Mouse (Mus musculus): Measurements from ENCODE around the gene Trim2.

Gene Trim2

GRCm38 (mm10) chr3:84252776-84253654, 53.7 kb downstream of the Trim2 start:
- DNase-seq, result no peak

- DNase-seq, result no peak
Measured at GRCm38 (mm10) chr3:84251721-84252120, 55.0 kb downstream of the Trim2 start.

- no peak for DNase-seq
Measured at GRCm38 (mm10) chr3:84250275-84250674, 56.4 kb downstream of the Trim2 start.

DNA sequence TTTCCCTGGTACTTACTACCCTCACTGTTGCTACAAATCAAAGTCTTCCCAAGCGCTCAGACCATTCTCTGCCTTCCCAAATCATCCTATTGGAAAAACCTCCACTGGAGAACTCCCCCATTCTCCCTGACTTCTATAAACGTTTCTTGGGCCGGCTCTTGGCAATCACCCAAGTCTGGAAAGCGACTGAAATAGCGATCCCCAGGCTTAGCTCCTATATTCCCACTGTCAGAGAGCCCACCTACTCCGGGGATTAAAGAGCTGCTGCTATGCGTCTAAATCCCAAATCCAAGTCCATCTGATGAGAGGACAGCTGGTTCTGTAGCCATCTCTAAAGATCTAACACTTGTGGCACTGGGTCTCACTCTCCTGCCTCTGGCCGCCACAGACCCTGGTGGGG, 58.9 kb downstream of the Trim2 start:
- DNase-seq, result no peak

DNA sequence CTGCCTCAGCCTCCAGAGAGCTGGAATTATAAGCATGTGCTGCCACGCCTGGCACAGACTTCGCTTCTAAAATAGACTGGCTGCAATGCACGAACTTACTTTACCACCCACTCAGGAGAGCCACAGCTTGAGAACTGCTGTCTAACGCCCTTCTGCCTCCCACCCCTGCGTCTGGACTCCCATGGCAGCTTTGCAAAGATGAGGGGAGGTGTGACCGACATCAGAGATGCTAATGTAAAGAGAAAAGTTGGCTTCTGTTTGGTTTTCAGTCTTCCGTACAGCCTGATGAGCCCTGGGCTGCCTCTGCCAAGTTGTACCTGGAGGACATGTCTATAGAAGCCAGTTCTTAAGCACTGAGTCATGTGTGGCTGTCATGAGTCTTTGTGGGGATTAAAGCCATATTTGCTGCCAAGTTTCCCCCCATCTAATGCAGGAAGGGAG, 60.2 kb downstream of the Trim2 start:
- DNase-seq, result no peak

- DNase-seq, result no peak
Measured at GRCm38 (mm10) chr3:84243116-84243515, 63.6 kb downstream of the Trim2 start.

DNA sequence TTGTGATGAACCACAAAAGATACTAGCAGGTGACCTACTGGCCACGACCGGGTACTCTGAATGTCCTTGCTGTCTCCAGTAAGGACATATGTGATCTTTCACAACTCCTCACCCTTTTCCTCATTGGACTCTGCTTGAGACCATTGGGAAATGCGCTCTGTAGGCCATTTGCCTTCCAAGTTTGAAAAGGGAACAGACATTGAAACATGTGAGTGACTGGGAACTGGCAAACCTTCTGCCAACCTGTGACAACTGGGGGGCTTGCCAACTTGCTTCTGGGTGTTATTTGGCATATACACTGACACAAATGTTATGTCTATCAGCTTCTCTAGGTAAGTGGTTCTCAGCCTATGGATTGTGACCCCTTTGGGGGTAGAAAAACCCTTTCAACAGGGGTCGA, 64.2 kb downstream of the Trim2 start:
- peak; percentile 53 for DNase-seq

GRCm38 (mm10) chr3:84241098-84241497, 65.6 kb downstream of the Trim2 start:
- no peak for DNase-seq

DNA sequence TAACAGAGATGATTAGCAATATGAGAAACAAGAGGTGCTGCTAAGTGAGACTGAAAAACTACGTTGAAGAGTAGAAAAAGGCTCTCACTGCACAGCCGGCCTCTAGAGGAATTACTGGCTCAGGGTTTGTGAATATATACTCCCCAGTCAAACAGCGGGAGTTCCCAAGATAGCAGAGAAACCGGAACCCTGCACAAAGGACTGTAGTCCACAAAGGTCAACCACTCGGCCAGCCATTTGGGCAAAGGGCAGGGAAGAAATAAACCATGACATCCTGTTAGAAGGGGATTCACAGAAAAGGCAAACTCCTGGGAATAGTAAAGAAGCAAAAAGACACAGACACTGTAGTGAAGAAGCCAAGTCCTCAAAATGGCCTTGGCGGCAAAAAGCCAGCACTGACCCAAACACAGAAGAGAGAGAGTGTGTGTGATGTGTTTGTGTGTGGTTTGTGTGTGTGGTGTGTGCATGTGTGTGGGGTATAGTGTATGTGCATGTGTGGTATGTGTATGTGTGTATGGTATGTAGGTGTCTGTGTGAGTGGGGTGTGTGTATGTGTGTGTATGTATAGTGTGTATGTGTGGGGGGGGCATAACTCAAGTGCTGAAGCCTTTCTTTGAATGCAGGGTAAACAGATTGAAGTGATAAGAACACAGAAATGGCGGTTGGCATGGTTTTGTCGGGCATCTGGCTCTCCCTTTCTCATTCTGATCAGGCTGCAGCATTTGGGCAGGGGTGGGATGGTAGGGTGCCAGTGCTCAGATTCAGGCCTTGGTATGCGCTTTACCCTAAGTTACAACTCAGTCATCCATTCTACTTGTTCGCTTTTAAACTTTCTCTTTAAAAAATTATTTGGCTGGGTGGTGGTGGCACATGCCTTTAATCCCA, 71.0 kb downstream of the Trim2 start:
- DNase-seq, result no peak

DNA sequence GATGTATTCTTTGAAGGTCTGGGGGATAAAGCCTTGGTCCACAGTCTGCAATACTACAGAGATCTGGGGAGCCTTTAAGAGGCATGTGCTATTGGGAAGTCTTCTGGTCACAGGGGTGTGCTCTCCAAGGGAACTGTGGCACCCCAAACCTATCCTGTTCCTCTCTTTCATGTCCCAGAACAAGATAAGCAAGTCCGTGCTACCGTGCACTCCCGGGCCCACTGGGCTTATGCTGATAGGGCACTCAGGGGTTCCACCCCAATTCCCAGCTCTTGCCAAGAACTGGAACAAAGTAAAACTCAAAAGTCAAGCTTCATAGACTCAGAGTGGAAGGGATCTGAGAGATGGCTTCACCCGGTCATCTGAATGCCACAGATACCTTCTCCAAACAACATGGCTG, 72.1 kb downstream of the Trim2 start:
- DNase-seq, result no peak

GRCm38 (mm10) chr3:84233663-84234415, 72.8 kb downstream of the Trim2 start:
- no peak for DNase-seq

GRCm38 (mm10) chr3:84232312-84232711, 74.4 kb downstream of the Trim2 start:
- DNase-seq, result no peak

DNA sequence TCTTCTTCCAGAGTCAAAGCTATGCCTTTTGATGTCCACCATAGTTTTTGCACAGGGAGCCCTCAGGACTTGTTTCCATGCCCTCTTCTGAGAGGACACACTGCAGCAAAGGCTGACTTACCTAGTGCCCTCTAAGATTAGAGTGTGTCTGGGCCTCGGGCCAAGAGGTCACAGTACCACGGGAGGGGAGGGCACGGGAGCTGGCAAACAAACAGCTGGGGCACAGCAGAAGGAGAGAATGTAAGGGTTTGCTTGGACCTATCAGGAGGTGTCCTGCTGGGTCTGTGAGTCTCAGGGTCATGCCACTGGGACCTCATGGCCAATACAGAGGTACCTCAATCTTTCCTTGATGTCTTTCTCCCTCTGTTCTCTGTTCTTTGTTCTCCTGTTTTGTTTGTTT, 75.7 kb downstream of the Trim2 start:
- DNase-seq, result no peak

DNA sequence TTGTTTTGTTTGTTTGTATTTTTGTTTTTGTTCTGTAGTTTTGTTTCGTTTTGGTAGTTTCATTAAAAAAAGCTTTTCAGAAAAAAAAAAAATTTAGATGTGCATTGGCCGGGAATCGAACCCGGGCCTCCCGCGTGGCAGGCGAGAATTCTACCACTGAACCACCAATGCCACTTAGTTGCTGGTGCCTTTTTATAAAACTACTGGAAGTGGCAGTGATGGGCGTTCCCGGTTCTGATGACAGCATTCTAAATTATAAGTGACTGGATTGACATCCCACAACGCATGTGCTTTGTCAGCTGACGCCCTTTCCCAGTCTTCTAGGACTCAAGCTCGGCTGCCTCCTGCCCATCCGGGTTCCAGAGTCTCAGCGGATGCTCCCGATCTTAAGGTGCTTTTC, 77.8 kb downstream of the Trim2 start:
- peak; percentile 54 for DNase-seq

- peak; percentile 61 for DNase-seq
Measured at GRCm38 (mm10) chr3:84228203-84228870, 78.3 kb downstream of the Trim2 start.

DNA sequence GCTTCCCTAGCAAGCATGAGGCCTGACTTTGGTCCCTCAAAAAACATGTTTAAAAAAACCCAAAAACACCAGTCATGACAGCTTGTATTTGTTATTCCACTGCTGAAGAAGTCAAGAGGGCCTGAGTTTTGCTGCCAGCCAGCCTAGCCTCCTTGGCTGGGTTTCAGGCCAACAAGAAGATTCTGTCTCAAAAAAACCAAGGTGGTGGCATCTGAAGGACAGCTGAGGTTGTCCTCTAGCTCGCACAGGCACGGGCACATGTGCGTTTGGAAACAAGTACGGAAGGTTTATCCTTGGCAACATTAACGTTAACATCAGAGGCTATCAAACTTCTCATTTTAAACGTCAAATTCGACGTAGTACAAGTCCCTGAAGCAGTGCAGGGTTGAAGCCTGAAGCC, 79.0 kb downstream of the Trim2 start:
- DNase-seq, result no peak

- no peak for DNase-seq
Measured at GRCm38 (mm10) chr3:84224982-84225381, 81.7 kb downstream of the Trim2 start.

- peak; percentile 87 for DNase-seq
Measured at GRCm38 (mm10) chr3:84220748-84221147, 85.9 kb downstream of the Trim2 start.

DNA sequence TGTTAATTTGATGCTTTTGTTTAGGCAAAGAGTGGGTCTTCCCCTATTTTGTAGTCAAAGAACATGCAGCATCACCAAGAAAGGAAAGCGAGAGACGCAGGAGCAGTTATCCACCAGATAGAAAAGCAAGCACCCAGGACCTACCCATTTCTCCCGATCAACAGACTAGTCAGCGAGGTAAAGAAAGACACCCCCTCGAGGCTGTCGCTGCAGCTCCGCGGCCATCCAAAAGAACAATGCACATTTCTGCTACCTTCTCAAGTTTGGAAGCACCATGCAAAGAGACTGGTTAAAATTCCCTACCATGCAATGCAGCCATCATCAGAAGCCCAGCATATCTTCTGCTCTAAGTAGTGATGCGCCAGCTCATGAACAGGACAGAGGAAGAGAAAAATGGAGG, 86.4 kb downstream of the Trim2 start:
- no peak for DNase-seq

DNA sequence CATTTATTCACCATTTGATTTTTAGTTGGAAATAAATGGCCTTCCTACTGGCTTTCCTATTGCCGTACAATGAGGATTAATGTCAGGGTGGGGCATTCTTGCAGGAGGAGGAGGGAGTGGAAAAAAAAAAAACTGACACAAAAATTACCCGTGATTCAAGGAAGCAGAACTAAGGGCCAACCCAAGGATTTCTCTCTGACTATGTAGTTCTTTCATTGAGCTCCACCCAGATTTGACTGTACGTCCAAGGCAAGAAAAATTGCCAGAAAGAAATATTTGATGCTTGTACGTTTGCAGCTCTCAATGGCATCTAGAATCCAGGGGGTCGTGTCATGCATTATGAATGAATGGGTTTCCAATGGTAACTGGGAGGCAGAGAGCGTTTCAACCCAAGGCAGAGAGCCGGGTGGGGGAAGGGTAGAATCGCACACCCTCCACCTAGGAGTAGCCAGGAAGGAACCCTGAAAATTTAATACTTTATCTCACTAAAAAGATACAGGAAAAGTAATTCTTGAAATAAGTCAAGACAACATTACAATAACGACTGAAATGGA, 86.9 kb downstream of the Trim2 start:
- DNase-seq, result peak; percentile 60

- no peak for DNase-seq
Measured at GRCm38 (mm10) chr3:84219166-84219710, 87.4 kb downstream of the Trim2 start.

DNA sequence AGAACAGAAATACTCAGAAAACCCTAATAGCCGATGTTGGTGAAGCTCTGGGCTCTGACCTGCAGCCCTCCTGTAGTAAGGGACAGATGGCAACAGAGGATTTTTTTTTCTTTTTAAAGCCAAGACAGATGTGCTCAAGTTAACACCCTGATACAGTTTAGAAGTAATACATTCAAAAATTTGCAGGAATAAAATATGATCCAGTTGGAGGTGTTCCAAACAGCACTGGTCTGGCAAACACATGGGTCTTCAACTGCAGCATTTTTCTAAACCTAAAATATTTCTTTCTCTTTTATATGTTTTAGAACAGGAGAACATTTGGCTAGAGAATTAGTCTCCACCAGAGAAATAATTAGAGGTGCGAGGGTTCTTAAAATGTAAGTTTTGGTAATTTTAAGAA, 88.2 kb downstream of the Trim2 start:
- no peak for DNase-seq

Measured in cerebellum, adult 9-11 months (tissue).